ENCODE assay signal across 25 mouse cellular contexts in the genomic region with DNA sequence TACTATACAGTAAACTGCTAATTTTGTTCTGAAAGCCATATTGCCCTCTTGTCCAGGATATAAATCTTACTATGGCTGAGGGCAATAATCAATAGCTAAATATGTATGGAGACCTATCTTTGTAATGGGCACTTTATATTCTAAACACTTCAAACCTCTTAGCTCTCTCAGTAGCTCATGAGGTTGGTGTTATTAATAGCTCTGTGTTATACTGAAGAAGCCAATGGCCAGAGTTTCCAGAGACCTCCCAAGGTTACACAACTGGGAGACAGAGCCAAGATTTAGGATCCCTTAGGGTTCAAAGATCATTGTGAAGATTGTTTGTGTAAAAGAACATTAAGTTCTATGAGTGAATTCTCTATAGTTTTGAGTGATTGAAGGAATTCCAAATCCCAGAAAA. TPM values are rescaled to one million over a fixed set of nuclear protein-coding genes. Genes with fewer than 3 reads are reported as not detected.
"Had no signal": no experiment of that assay in that cellular context is flagged by ENCODE, and none has a peak within 500 bp of the region (broad histone marks: within the 10 kb centered on the region; RNA-seq: fewer than 3 reads in every experiment).

No protein-coding gene starts in this region.

- H3K9me3 ChIP-seq: forebrain, embryonic 15.5 days; hindbrain, embryonic 13.5 days; hindbrain, embryonic 15.5 days; kidney, embryonic 15.5 days; limb, embryonic 13.5 days; limb, embryonic 15.5 days; liver, embryonic 12.5 days had no signal

- H3K27ac ChIP-seq: forebrain, embryonic 15.5 days; hindbrain, embryonic 13.5 days; hindbrain, embryonic 15.5 days; hindbrain, postnatal 0 days; kidney, embryonic 15.5 days; kidney, postnatal 0 days; limb, embryonic 13.5 days; limb, embryonic 15.5 days; liver, embryonic 12.5 days; liver, embryonic 14.5 days had no signal

- H3K36me3 ChIP-seq: forebrain, embryonic 15.5 days; hindbrain, embryonic 13.5 days; hindbrain, embryonic 15.5 days; kidney, embryonic 15.5 days; limb, embryonic 13.5 days; limb, embryonic 15.5 days; liver, embryonic 12.5 days had no signal

- H3K4me1 ChIP-seq: forebrain, embryonic 15.5 days; hindbrain, embryonic 13.5 days; hindbrain, embryonic 15.5 days; kidney, embryonic 15.5 days; limb, embryonic 13.5 days; limb, embryonic 15.5 days; liver, embryonic 12.5 days had no signal

- DNase-seq: forebrain, postnatal 0 days; gastrocnemius, postnatal 14 days; gastrocnemius, postnatal 36 days; heart, adult 18-20 months; kidney, adult 11 months; kidney, adult 2 months; kidney, adult 9 months; kidney, postnatal 14 days; kidney, postnatal 36 days; layer of hippocampus, adult 9-11 months; layer of hippocampus, postnatal 36 days; left cerebral cortex, postnatal 4 days; lung, adult 18-20 months had no signal

- H3K9ac ChIP-seq: forebrain, embryonic 15.5 days; forebrain, postnatal 0 days; hindbrain, embryonic 13.5 days; hindbrain, embryonic 15.5 days; kidney, embryonic 15.5 days; limb, embryonic 13.5 days; limb, embryonic 15.5 days; liver, embryonic 12.5 days; liver, embryonic 14.5 days had no signal

- H3K27me3 ChIP-seq: forebrain, embryonic 15.5 days; hindbrain, embryonic 13.5 days; hindbrain, embryonic 15.5 days; kidney, embryonic 15.5 days; limb, embryonic 13.5 days; limb, embryonic 15.5 days; liver, embryonic 12.5 days had no signal

- H3K4me3 ChIP-seq: forebrain, embryonic 15.5 days; hindbrain, embryonic 13.5 days; hindbrain, embryonic 15.5 days; kidney, embryonic 15.5 days; limb, embryonic 13.5 days; limb, embryonic 15.5 days; liver, embryonic 12.5 days had no signal

- ATAC-seq: forebrain, embryonic 15.5 days; forebrain, postnatal 0 days; hindbrain, postnatal 0 days; intestine, embryonic 16.5 days; liver, embryonic 12.5 days had no signal

- H3K4me2 ChIP-seq: forebrain, embryonic 15.5 days; hindbrain, embryonic 13.5 days; hindbrain, embryonic 15.5 days; kidney, embryonic 15.5 days; limb, embryonic 13.5 days; limb, embryonic 15.5 days; liver, embryonic 12.5 days had no signal

RNA-seq across cellular contexts. Expression of gene Cacna1c, which starts 30.5 kb away (rescaled TPM):
- total RNA-seq: hematopoietic stem cell, adult 5-6 weeks had no signal
